Mouse (Mus musculus) kidney, embryonic 14.5 days (tissue): Measurements from ENCODE around the gene Slc2a10. TPM values are rescaled to one million over a fixed set of nuclear protein-coding genes. Genes with fewer than 3 reads are reported as not detected.
A peak's percentile ranks its signal among the peaks of the same experiment; 100 is the strongest.
"Not testable (repeated sequence)": the region's sequence is repeated elsewhere in the genome, so short reads cannot be mapped to it uniquely, and the experiment has no call there.

Source experiments
- ATAC-seq: fragments of 200-750 bp; cut with Nextera tagmentation; 2 replicates; pipeline ENCODE4 v1.8.0; 2017; ENCODE audit warnings: moderate number of reproducible peaks, mild to moderate bottlenecking, moderate TSS enrichment, moderate library complexity; ENCODE audit not compliant: low FRiP score, low TSS enrichment
- H3K27ac ChIP-seq: fragments of 300-500 bp; sonication (generic); 2 replicates; pipeline ENCODE4 v1.5.1; 2014; ENCODE audit warnings: low read depth, mild to moderate bottlenecking, low read length, moderate library complexity, mixed read lengths
- H3K27me3 ChIP-seq: fragments of 300-500 bp; sonication (generic); 2 replicates; pipeline ENCODE4 v1.6.1; 2014; ENCODE audit warnings: mild to moderate bottlenecking, low read length; ENCODE audit not compliant: control insufficient read depth, insufficient read depth
- H3K36me3 ChIP-seq: fragments of 300-500 bp; sonication (generic); 2 replicates; pipeline ENCODE4 v1.6.1; 2014; ENCODE audit warnings: low read length, mixed read lengths; ENCODE audit not compliant: control insufficient read depth, insufficient read depth
- H3K4me1 ChIP-seq: fragments of 300-500 bp; sonication (generic); 2 replicates; pipeline ENCODE4 v1.6.1; 2014; ENCODE audit warnings: low read length, mixed read lengths; ENCODE audit not compliant: control insufficient read depth, insufficient read depth
- H3K4me2 ChIP-seq: fragments of 300-500 bp; sonication (generic); replicated peaks from 2 replicates; pipeline ENCODE4 v1.6.1; 2014; ENCODE audit warnings: low read depth, mild to moderate bottlenecking, low read length
- H3K4me3 ChIP-seq: fragments of 300-500 bp; sonication (generic); 2 replicates; pipeline ENCODE4 v1.5.1; 2014; ENCODE audit warnings: mild to moderate bottlenecking, low read length
- H3K9ac ChIP-seq: fragments of 300-500 bp; sonication (generic); 2 replicates; pipeline ENCODE4 v1.6.1; 2014; ENCODE audit warnings: low read depth, mild to moderate bottlenecking, low read length, moderate library complexity
- H3K9me3 ChIP-seq: fragments of 300-500 bp; sonication (generic); 2 replicates; pipeline ENCODE4 v1.6.1; 2016; ENCODE audit warnings: low read length; ENCODE audit not compliant: control insufficient read depth
- WGBS: fragments of 180-500 bp; shearing (Covaris S2); extraction: QIAGEN DNeasy Blood & Tissue Kit; methylation state at CpG from one replicate; pipeline ENCODE4 v1.1.7; 2014; 5-methylcytosine and 5-hydroxymethylcytosine counted together
- polyA plus RNA-seq: library from polyadenylated mRNA; unstranded; fragments of >200 nt; fragmentation: Nextera tagmentation; extraction: Ambion mirVana; gene quantifications from 2 replicates; pipeline ENCODE4 v1.2.1, GENCODE M21; 2014

Slc2a10 gene
- polyA plus RNA-seq, 1 experiment from 2014 or later: 6.9 TPM

- peak; percentile 28 for ATAC-seq
- Histone ChIP-seq H3K36me3 (peaks cover 23% of the 10 kb centered on the region), H3K4me2 (peak overlapping the region; percentile 53), H3K4me3 (peak overlapping the region; percentile 78), H3K27me3 (no peaks in the 10 kb centered on the region), H3K27ac (no peak overlapping the region), H3K9me3 (no peaks in the 10 kb centered on the region), H3K9ac (peak overlapping the region; percentile 85), H3K4me1 (peaks cover 5% of the 10 kb centered on the region)
- WGBS: 28% methylated on average over 17 of the region's 17 CpGs
These were observed 9.9 kb upstream of the Slc2a10 start for GRCm38 (mm10) chr2:165493587-165494210.

GRCm38 (mm10) chr2:165494495-165494894, 9.1 kb upstream of the Slc2a10 start:
- Histone ChIP-seq H3K36me3 (peaks cover 15% of the 10 kb centered on the region), H3K4me2 (no peak overlapping the region), H3K9ac (no peak overlapping the region), H3K4me1 (peaks cover 5% of the 10 kb centered on the region), H3K9me3 (no peaks in the 10 kb centered on the region), H3K4me3 (no peak overlapping the region), H3K27me3 (no peaks in the 10 kb centered on the region), H3K27ac (no peak overlapping the region)
- 62% methylated on average over 2 of the region's 2 CpGs for WGBS
- ATAC-seq: no peak

GRCm38 (mm10) chr2:165496251-165496650, 7.3 kb upstream of the Slc2a10 start:
- no peaks in the 10 kb centered on the region for H3K9me3 ChIP-seq
- H3K4me2 ChIP-seq: no peak overlapping the region
- no peak for ATAC-seq
- H3K27ac ChIP-seq: no peak overlapping the region
- H3K4me1 ChIP-seq: peaks cover 5% of the 10 kb centered on the region
- H3K36me3 ChIP-seq: no peaks in the 10 kb centered on the region
- H3K4me3 ChIP-seq: no peak overlapping the region
- no peak overlapping the region for H3K9ac ChIP-seq
- H3K27me3 ChIP-seq: no peaks in the 10 kb centered on the region

DNA sequence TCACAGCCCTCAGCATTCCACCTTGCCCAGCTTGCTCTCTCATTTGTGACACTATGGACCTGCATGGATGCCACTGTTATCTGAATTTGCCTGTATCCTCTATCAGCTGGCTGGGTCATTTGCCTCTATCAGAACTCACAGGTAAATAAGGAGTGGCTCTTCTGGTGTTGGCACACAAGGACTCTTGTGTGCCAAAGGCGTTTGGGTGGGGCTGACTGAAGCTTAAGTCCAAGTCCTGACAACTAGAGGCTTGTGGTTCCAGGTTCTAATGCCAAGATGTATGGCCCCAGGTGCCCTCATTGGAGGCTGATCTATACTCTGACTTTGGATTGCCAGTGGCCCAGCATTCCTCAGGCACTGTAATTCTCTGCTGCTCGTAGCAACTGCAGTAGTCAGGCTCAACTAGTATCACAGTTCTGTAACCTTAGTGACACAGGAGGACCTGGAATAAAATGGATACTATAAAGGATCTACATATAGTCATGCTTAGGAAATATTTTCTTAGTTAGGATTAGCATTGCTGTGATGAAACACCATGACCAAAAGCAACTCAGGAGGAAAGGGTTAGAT, 5.8 kb upstream of the Slc2a10 start:
- Histone ChIP-seq H3K9me3 (no peaks in the 10 kb centered on the region), H3K27ac (no peak overlapping the region), H3K4me2 (no peak overlapping the region), H3K4me3 (no peak overlapping the region), H3K9ac (no peak overlapping the region), H3K36me3 (no peaks in the 10 kb centered on the region), H3K27me3 (no peaks in the 10 kb centered on the region), H3K4me1 (no peaks in the 10 kb centered on the region)
- ATAC-seq: no peak
- 75% methylated on average over 2 of the region's 2 CpGs for WGBS

DNA sequence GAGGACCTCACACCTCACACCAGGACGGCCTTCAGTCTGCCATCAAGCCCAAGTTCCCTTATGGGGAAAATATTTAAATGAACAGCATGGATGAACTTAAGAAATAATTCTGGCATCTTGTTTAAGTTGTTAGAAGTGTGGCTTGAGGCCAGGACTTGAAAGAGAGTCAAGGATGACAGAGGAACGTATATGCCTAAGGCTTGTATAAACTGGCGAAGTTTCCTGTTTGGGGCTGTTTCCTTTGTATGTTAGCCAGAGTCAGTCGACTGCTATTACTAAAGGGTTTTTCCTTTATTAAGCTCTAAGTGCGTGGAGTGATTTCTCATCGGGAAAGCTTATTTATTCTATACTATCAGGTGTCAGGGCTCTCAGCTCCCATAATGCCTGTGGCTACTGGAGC, 4.8 kb upstream of the Slc2a10 start:
- no peaks in the 10 kb centered on the region for H3K9me3 ChIP-seq
- H3K4me3 ChIP-seq: no peak overlapping the region
- H3K4me2 ChIP-seq: no peak overlapping the region
- H3K27ac ChIP-seq: no peak overlapping the region
- WGBS: 56% methylated on average over 6 of the region's 6 CpGs
- no peak overlapping the region for H3K9ac ChIP-seq
- ATAC-seq: no peak
- no peaks in the 10 kb centered on the region for H3K27me3 ChIP-seq
- H3K36me3 ChIP-seq: no peaks in the 10 kb centered on the region
- H3K4me1 ChIP-seq: no peaks in the 10 kb centered on the region

DNA sequence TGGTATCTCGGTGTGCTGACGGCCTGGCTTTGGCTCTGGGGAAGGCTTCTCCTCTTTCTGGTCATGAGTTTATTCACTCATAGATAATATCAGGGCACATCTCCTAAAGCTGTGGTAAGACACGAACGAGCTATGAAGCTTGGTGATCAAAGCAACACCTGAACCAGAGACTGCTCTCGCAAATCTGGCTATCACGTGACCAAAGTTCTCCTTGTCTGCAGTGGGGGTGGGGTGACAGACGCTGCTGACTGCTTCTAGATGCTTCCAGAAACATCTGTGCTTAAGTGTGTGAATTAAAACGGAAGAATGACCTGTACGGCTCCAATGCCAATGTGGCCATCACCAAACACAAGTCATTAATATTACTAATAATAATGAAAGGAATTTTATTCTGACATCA, 6.1 kb downstream of the Slc2a10 start:
- H3K36me3 ChIP-seq: no peaks in the 10 kb centered on the region
- H3K4me3 ChIP-seq: no peak overlapping the region
- ATAC-seq: no peak
- 42% methylated on average over 9 of the region's 9 CpGs for WGBS
- no peak overlapping the region for H3K9ac ChIP-seq
- no peaks in the 10 kb centered on the region for H3K27me3 ChIP-seq
- H3K27ac ChIP-seq: no peak overlapping the region
- no peak overlapping the region for H3K4me2 ChIP-seq
- peaks cover 25% of the 10 kb centered on the region for H3K4me1 ChIP-seq
- H3K9me3 ChIP-seq: no peaks in the 10 kb centered on the region

DNA sequence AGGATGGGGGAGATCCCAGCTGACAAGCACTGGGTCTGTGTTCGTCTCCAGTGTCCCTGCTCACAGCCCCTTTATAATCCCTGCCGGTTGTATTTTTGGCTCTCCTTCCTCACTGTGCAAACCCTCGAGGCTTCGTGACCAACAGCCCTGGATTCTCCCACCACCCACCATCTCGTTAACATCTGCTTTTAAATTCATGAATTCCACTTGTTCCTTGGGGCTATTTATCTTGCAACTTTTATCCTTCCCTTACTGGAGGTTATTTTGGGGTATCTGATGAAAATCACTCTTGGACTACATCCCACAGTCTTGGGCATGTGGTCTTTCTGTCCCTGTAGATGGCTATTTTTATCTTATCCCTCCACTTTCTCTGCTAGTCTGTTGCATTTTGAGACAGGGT, 6.9 kb downstream of the Slc2a10 start:
- H3K4me3 ChIP-seq: no peak overlapping the region
- 34% methylated on average over 5 of the region's 5 CpGs for WGBS
- no peak overlapping the region for H3K27ac ChIP-seq
- H3K9ac ChIP-seq: no peak overlapping the region
- H3K4me1 ChIP-seq: peaks cover 25% of the 10 kb centered on the region
- no peaks in the 10 kb centered on the region for H3K9me3 ChIP-seq
- H3K4me2 ChIP-seq: no peak overlapping the region
- no peak for ATAC-seq
- H3K36me3 ChIP-seq: no peaks in the 10 kb centered on the region
- H3K27me3 ChIP-seq: no peaks in the 10 kb centered on the region

- H3K36me3 ChIP-seq, H3K4me2 ChIP-seq, H3K27ac ChIP-seq, ATAC-seq, H3K9ac ChIP-seq, H3K27me3 ChIP-seq, H3K9me3 ChIP-seq, H3K4me3 ChIP-seq: not testable (repeated sequence)
- H3K4me1 ChIP-seq: peaks cover 25% of the 10 kb centered on the region
- 66% methylated on average over 2 of the region's 2 CpGs for WGBS
These were observed 7.4 kb downstream of the Slc2a10 start for GRCm38 (mm10) chr2:165510914-165511458.

- H3K27ac ChIP-seq, H3K36me3 ChIP-seq, H3K4me2 ChIP-seq, H3K27me3 ChIP-seq, H3K4me3 ChIP-seq, H3K9ac ChIP-seq, ATAC-seq, H3K9me3 ChIP-seq: not testable (repeated sequence)
- peaks cover 25% of the 10 kb centered on the region for H3K4me1 ChIP-seq
- WGBS: 78% methylated on average over 4 of the region's 4 CpGs
These were observed 7.9 kb downstream of the Slc2a10 start for GRCm38 (mm10) chr2:165511530-165511929.
